Mouse (Mus musculus) neural tube, embryonic 12.5 days (tissue): ENCODE measurements at regions not wholly inside any gene's neighbourhood (a gene's known extent, or its start where the extent isn't known, plus 50 kb on each side); places are given as distances from the start of the nearest gene placed in this dataset.

Experiments used
- ATAC-seq: fragments of 200-750 bp; cut with Nextera tagmentation; 2 replicates; pipeline ENCODE4 v1.8.0; 2017; ENCODE audit warnings: low read depth, mild to moderate bottlenecking, moderate TSS enrichment, moderate library complexity; ENCODE audit not compliant: low FRiP score
- H3K27ac ChIP-seq: fragments of 300-500 bp; sonication (generic); 2 replicates; pipeline ENCODE4 v1.5.1; 2016
- H3K27me3 ChIP-seq: fragments of 300-500 bp; sonication (generic); replicated peaks from 2 replicates; pipeline ENCODE4 v1.6.1; 2016; ENCODE audit warnings: mild to moderate bottlenecking
- H3K36me3 ChIP-seq: fragments of 300-500 bp; sonication (generic); 2 replicates; pipeline ENCODE4 v1.6.1; 2016; ENCODE audit warnings: mild to moderate bottlenecking
- H3K4me1 ChIP-seq: fragments of 300-500 bp; sonication (generic); 2 replicates; pipeline ENCODE4 v1.6.1; 2016
- H3K4me2 ChIP-seq: fragments of 300-500 bp; sonication (generic); replicated peaks from 2 replicates; pipeline ENCODE4 v1.6.1; 2016; ENCODE audit warnings: mild to moderate bottlenecking
- H3K4me3 ChIP-seq: fragments of 300-500 bp; sonication (generic); 2 replicates; pipeline ENCODE4 v1.5.1; 2016
- H3K9ac ChIP-seq: fragments of 300-500 bp; sonication (generic); 2 replicates; pipeline ENCODE4 v1.6.1; 2016; ENCODE audit warnings: mild to moderate bottlenecking
- H3K9me3 ChIP-seq: fragments of 300-500 bp; sonication (generic); 2 replicates; pipeline ENCODE4 v1.6.1; 2016; ENCODE audit warnings: mild to moderate bottlenecking
- WGBS: fragments of 180-500 bp; shearing (Covaris S2); methylation state at CpG from one replicate; pipeline ENCODE4 v1.1.7; 2016; 5-methylcytosine and 5-hydroxymethylcytosine counted together

DNA sequence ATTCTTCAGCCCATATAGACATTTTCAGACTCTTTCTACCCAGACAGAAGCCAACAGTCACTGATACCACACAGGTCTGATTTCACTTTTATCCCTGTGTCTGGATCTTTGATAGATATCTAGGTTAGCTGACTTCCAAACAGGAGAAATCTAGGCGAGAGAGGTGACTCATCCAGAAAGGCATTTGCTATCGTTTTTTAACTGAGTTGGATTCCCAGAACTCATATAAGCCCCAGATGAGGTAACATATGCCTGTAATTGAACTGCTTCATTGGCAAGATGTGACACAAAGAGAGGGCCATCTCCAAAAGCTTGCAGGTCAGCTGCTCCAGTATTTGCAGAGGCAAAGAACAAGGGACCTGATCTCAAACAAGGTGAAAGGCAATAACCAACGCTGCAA, 190.6 kb upstream of the Flrt2 start:
- Histone ChIP-seq H3K9ac (no peak overlapping the region), H3K36me3 (no peaks in the 10 kb centered on the region), H3K4me2 (no peak overlapping the region), H3K27me3 (no peaks in the 10 kb centered on the region), H3K27ac (no peak overlapping the region), H3K4me3 (no peak overlapping the region), H3K9me3 (no peaks in the 10 kb centered on the region), H3K4me1 (no peaks in the 10 kb centered on the region)
- no peak for ATAC-seq
- 87% methylated on average over 3 of the region's 3 CpGs for WGBS

DNA sequence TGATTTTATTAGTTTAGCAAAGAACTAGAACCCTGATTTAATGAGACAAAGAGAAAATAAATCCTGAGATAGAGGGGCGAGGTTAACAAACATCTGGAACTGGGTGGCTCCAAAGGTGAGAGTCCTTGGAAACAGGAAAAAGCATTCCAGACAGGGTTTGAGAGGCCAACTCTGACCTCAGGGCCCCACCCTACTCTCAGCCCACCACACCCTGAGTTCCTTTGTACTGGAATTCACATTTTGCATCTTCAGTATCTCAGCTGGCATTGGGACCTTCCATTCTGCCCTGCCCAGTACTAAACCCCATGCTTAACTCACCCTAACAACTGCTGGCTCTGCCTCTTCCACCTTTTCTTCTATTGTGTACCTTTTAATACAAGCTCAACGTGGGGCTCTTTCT, 172.0 kb upstream of the Flrt2 start:
- H3K27me3 ChIP-seq: no peaks in the 10 kb centered on the region
- no peak for ATAC-seq
- WGBS: 82% methylated on average over 2 of the region's 2 CpGs
- no peaks in the 10 kb centered on the region for H3K36me3 ChIP-seq
- H3K4me1 ChIP-seq: no peaks in the 10 kb centered on the region
- H3K27ac ChIP-seq: no peak overlapping the region
- no peak overlapping the region for H3K4me2 ChIP-seq
- H3K9me3 ChIP-seq: no peaks in the 10 kb centered on the region
- no peak overlapping the region for H3K9ac ChIP-seq
- no peak overlapping the region for H3K4me3 ChIP-seq

DNA sequence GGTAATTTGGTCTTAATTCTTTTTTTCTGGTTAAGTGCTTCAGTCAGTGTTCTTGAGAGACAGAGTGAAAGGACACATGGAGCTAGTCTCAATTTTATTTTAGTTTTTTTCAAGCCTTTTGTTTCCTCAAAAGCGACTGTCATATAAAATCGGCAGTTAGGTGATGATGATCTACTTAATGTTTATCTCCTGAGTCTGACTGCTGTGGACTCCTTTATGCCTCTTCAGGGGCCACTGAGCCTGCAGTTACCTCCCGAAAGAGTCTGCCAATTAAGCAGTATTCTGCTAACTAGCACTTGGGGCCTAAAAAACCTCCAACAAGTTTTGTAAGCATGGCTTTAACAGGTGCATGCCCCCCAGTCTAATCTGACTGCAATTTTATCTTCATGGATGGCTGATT, 170.0 kb upstream of the Flrt2 start:
- Histone ChIP-seq H3K4me3 (no peak overlapping the region), H3K4me1 (no peaks in the 10 kb centered on the region), H3K27ac (no peak overlapping the region), H3K27me3 (no peaks in the 10 kb centered on the region), H3K9me3 (no peaks in the 10 kb centered on the region), H3K36me3 (no peaks in the 10 kb centered on the region), H3K4me2 (no peak overlapping the region), H3K9ac (no peak overlapping the region)
- ATAC-seq: no peak
- WGBS: 64% methylated on average over 3 of the region's 3 CpGs

DNA sequence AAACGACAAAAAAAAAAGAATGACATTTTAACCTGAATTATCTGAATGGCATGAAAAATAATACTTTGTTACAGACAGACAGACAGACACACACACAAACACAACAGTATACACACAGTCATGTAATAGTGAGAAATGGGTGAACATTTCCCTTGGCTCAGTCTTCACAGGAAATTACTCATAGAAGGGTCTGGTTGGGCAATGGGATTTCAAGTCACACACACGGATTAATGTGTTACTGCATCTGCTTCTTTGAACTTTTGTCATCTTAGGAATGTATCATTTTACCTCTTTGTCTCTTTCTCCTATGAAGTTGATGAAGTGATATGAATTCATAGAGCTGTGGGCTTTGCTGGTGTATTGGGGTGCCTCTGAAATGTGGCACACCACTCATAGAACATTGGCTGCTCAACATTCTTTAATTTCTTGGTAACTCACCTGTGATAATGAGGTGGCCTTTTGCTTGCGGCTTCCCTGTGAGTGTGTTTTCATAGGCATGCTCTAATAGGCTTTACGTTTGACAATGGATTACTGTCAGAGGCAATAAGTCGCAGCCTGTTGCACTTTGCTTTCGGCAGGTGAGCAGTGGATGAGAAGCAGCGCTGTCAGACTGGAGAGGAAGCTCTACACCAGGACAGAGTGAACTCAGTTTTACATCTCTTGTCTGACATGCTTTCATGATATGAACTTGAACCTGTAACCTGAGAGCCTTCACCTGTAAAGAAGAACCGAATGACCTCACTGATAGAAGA, 158.0 kb upstream of the Flrt2 start:
- no peak for ATAC-seq
- Histone ChIP-seq H3K27ac (no peak overlapping the region), H3K9me3 (no peaks in the 10 kb centered on the region), H3K4me3 (no peak overlapping the region), H3K9ac (no peak overlapping the region), H3K4me1 (no peaks in the 10 kb centered on the region), H3K27me3 (no peaks in the 10 kb centered on the region), H3K4me2 (no peak overlapping the region), H3K36me3 (no peaks in the 10 kb centered on the region)
- 81% methylated on average over 8 of the region's 8 CpGs for WGBS

DNA sequence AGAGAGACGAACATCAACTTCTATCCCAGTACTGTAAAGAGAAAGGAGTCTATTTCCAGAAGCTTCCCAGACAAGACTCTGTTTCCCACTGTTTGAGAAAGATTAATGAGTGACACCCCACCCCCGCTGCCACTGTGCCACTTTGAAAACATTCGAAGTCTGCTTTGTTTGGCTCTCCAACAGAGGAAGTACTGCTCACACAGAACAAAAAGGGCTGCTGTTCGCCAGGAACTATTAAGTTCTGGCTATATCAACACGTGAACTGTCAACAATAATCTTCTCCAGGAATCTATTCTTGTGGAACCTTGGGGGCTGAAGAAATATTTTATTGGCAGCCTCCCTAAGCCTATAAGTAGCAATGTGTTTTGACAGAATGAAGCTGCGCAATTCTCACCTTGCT, 144.7 kb upstream of the Flrt2 start:
- Histone ChIP-seq H3K27me3 (no peaks in the 10 kb centered on the region), H3K27ac (no peak overlapping the region), H3K9ac (no peak overlapping the region), H3K4me1 (no peaks in the 10 kb centered on the region), H3K4me2 (no peak overlapping the region), H3K4me3 (no peak overlapping the region), H3K36me3 (no peaks in the 10 kb centered on the region), H3K9me3 (no peaks in the 10 kb centered on the region)
- ATAC-seq: no peak
- WGBS: 30% methylated on average over 6 of the region's 6 CpGs

DNA sequence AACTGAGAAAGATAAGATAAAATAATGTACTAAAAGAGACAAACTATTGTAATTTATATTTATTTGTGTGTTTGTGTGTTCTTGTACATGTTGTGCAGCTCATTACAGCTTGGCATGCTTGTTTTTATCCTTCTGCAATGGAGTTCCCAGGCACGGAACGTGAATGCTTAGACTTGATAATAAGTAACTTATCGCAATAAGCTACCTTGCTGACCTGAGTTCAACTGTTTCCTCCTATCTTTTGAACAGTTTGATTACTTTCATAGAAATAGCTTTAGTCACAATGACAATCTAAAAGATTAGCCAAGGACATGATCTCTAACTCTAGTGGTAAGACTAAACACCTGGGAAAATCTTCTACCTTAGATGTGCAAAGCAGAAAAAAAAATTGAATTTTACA, 138.9 kb upstream of the Flrt2 start:
- Histone ChIP-seq H3K27ac (no peak overlapping the region), H3K4me1 (no peaks in the 10 kb centered on the region), H3K27me3 (no peaks in the 10 kb centered on the region), H3K4me3 (no peak overlapping the region), H3K9ac (no peak overlapping the region), H3K9me3 (no peaks in the 10 kb centered on the region), H3K36me3 (no peaks in the 10 kb centered on the region), H3K4me2 (no peak overlapping the region)
- no peak for ATAC-seq
- WGBS: 94% methylated on average over 3 of the region's 3 CpGs

DNA sequence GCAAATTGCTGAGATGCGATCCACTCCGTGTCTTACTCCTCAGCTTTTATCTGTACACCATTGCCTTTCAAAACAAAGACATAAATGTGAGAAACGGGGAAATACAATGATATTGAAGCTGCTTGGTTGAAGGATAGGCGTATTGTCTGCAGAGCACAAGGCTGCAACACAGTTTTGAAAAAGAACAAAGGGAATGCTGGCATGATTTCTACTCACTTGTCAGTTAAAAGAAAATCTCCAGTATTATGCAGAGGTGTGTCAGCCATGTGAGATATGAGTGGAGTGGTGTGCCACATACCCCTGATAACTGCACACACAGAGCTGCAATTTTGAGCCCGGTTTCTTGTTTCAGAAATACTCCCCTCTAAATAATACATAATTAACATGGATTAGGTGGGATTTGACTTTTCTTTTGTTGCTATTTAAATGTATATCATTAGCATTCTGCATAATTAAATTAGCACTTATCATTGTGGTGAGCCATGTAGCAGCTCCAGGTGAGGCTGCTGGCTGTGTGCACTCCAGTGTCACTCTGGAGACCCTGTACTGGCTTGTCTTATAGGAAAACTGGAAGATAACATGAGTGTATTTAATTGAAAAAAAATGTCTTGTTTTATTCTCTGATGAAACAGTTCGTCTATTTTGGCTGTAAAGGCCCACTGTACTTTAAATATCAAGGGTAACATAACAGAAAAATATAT, 133.2 kb upstream of the Flrt2 start:
- no peaks in the 10 kb centered on the region for H3K36me3 ChIP-seq
- no peak overlapping the region for H3K4me3 ChIP-seq
- 71% methylated on average over 6 of the region's 6 CpGs for WGBS
- H3K9me3 ChIP-seq: no peaks in the 10 kb centered on the region
- no peak overlapping the region for H3K27ac ChIP-seq
- H3K27me3 ChIP-seq: no peaks in the 10 kb centered on the region
- ATAC-seq: no peak
- H3K9ac ChIP-seq: no peak overlapping the region
- no peaks in the 10 kb centered on the region for H3K4me1 ChIP-seq
- no peak overlapping the region for H3K4me2 ChIP-seq

DNA sequence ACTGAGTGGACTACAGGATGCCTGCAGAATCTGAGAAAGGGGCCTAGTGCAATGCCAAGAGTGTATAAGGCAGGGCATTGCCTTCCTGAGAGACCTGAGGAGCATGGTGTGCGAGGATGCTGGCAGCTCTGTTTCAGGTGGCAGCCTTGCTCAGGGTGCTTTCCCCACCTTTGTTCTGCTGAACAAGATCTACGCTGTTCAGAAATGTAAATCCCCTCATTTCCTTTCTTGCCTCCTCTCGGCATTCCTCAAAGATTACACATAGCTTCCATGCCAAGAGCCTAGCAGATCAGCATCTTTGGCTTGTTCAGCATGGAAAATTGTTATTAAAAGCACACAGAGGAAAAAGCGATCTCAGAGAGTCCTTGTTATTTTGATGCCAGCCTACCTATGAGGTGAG, 128.6 kb upstream of the Flrt2 start:
- 85% methylated on average over 4 of the region's 4 CpGs for WGBS
- Histone ChIP-seq H3K9ac (no peak overlapping the region), H3K27me3 (no peaks in the 10 kb centered on the region), H3K9me3 (no peaks in the 10 kb centered on the region), H3K4me2 (no peak overlapping the region), H3K27ac (no peak overlapping the region), H3K4me3 (no peak overlapping the region), H3K36me3 (no peaks in the 10 kb centered on the region), H3K4me1 (no peaks in the 10 kb centered on the region)
- ATAC-seq: no peak

DNA sequence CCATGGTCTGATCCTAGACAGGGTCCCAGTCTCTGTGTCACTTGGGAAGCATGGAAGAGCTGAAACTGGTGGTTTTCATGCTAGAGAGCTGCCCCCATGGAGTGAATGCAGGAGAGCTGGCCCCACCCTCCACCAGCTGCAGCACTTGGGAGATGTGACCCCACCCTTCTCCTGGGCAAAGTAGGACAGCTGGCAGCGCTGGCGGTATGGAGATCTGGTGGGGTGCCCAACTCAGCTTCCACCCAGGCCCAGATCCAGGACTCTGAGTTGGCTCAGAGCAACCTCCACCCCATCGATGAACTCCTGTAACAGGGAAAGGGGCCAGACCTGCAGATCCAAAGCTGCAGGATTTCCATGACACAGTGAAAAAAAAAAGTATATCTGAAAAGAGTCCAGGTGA, 115.3 kb upstream of the Flrt2 start:
- 82% methylated on average over 3 of the region's 3 CpGs for WGBS
- Histone ChIP-seq H3K36me3 (no peaks in the 10 kb centered on the region), H3K27ac (no peak overlapping the region), H3K4me1 (no peaks in the 10 kb centered on the region), H3K4me2 (no peak overlapping the region), H3K27me3 (no peaks in the 10 kb centered on the region), H3K9me3 (no peaks in the 10 kb centered on the region), H3K4me3 (no peak overlapping the region), H3K9ac (no peak overlapping the region)
- ATAC-seq: no peak

DNA sequence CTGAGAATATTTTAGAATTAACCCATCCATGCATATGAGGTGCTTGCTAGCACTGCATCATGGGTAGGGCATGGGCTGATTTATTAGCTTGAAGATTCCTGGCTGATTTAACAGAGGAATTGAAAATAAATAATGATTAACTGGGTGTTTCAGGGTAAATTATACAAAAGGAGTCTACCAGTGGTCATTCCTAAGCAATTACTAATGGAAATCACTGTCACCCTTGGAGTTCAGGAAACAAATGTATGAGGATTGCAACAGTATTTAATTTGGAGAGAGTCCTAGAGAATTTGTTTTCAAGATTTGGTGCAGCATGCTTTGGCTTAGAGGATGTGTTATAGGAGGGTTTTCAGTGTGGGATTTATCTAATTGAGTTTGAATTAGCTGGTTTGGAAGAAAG, 103.0 kb upstream of the Flrt2 start:
- Histone ChIP-seq H3K36me3 (no peaks in the 10 kb centered on the region), H3K27me3 (no peaks in the 10 kb centered on the region), H3K27ac (no peak overlapping the region), H3K4me1 (no peaks in the 10 kb centered on the region), H3K4me2 (no peak overlapping the region), H3K4me3 (no peak overlapping the region), H3K9ac (no peak overlapping the region), H3K9me3 (no peaks in the 10 kb centered on the region)
- ATAC-seq: no peak

DNA sequence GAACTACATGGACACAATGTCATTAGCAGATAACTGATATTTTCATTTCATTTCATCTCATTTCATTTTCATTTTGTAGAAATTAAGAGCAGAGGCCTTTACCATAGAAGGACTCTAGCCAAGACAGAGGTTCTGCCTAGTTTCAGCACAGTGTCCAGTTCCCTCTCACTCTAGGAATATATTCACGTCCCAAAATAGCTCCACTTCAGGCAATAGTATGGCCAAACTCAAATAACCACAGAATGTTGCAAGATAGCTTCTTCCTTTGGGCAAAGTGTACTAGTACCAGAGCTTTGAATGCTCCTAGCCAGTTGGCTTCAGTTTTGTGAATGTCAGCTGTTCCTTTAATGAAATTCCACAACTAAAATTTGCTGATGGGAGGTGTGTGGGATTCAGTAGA, 72.7 kb upstream of the Flrt2 start:
- Histone ChIP-seq H3K27ac (no peak overlapping the region), H3K9me3 (no peaks in the 10 kb centered on the region), H3K9ac (no peak overlapping the region), H3K4me2 (no peak overlapping the region), H3K4me3 (no peak overlapping the region), H3K4me1 (no peaks in the 10 kb centered on the region), H3K27me3 (no peaks in the 10 kb centered on the region), H3K36me3 (no peaks in the 10 kb centered on the region)
- no peak for ATAC-seq
- 85% methylated on average over 1 of the region's 1 CpGs for WGBS

DNA sequence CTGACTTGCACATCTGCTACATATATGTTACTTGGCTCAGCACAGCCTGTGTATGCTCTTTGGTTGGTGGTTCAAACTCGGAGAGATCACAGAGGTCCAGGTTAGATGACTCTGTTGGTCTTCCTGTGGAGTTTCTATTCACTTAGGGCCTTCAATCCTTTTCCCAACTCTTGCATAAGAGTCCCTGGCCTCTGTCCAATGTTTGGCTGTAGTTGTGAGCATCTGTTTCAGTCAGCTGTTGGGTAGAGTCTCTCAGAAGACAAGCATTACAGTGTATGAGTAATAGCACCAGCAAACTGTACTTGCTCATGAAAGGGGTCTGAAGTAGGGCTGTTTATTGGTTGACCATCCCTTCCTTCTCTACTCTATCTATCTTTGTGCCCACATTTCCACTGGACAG, 61.0 kb upstream of the Flrt2 start:
- Histone ChIP-seq H3K4me1 (no peaks in the 10 kb centered on the region), H3K36me3 (no peaks in the 10 kb centered on the region), H3K27me3 (no peaks in the 10 kb centered on the region), H3K4me2 (no peak overlapping the region), H3K9ac (no peak overlapping the region), H3K9me3 (no peaks in the 10 kb centered on the region), H3K27ac (no peak overlapping the region), H3K4me3 (no peak overlapping the region)
- 76% methylated on average over 1 of the region's 1 CpGs for WGBS
- ATAC-seq: no peak

DNA sequence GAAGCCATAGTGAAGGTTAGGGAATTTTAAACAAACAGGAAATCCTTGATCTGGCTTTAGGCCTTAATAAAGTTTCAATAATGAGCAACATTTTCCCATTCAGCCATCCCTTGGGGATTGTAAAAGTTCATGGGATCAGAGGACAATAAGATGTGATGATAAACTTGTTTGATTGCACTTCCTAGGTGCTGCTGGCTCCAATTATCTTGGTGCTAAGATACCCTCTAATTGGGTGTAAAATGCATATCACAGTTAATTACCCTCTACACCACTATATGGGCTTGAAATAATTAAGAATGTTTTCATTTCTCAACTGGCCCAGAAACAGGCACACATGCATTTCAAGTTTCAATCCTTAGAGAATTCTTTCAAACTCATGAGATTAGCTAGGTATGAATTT, 55.4 kb upstream of the Flrt2 start:
- H3K9ac ChIP-seq: no peak overlapping the region
- H3K4me2 ChIP-seq: no peak overlapping the region
- no peaks in the 10 kb centered on the region for H3K27me3 ChIP-seq
- H3K9me3 ChIP-seq: no peaks in the 10 kb centered on the region
- no peaks in the 10 kb centered on the region for H3K4me1 ChIP-seq
- no peak for ATAC-seq
- H3K27ac ChIP-seq: no peak overlapping the region
- no peak overlapping the region for H3K4me3 ChIP-seq
- H3K36me3 ChIP-seq: no peaks in the 10 kb centered on the region
